Mouse (Mus musculus) stomach, adult 2 months (tissue): ENCODE data around the gene Hand1. TPM values are rescaled to one million over a fixed set of nuclear protein-coding genes. Genes with fewer than 3 reads are reported as not detected.

Experiments
- polyA plus RNA-seq: library from polyadenylated mRNA; depleted of rRNA; stranded (reverse); fragments of >200 nt; gene quantifications from 2 replicates; pipeline ENCODE4 v1.2.3, GENCODE M21; 2012; rRNA removed

Hand1 gene
- polyA plus RNA-seq: 0.05 TPM in 1 of 2 replicates, not detected in the other

GRCm38 (mm10) chr11:57832552-57833201 is at the start of gene Hand1:
Gene Hand1, minus strand, starts transcription at chr11:57832818.

GRCm38 (mm10) chr11:57800971-57801765 is 31.4 kb downstream of the Hand1 start, which contains the start of gene Sap30l:
Gene Sap30l, plus strand, starts transcription at chr11:57801637.

Other genes with a start within 250 kb of the Hand1 start
- 6.1 and 8.2 TPM in 2 replicates for gene Galnt10, start 187.4 kb downstream of the Hand1 start, polyA plus RNA-seq
- 12.8 and 21.7 TPM in 2 replicates for gene Sap30l, start 31.2 kb downstream of the Hand1 start, polyA plus RNA-seq
- 16.1 and 17.5 TPM in 2 replicates for gene Larp1, start 176.2 kb upstream of the Hand1 start, polyA plus RNA-seq